In genomic region chr15:78434896-78435520, GRCm38 (mm10) we compare ENCODE assay signal across 10 mouse cellular contexts. TPM values are rescaled to one million over a fixed set of nuclear protein-coding genes. Genes with fewer than 3 reads are reported as not detected.
DNase-seq lines count a peak whose midpoint lies in the region; ATAC-seq and TF ChIP-seq lines count a peak whose summit lies in the region.
"Had no signal": no experiment of that assay in that cellular context is flagged by ENCODE, and none has a peak within 500 bp of the region (broad histone marks: within the 10 kb centered on the region; RNA-seq: fewer than 3 reads in every experiment).

No protein-coding gene starts in this region.

- TF ChIP-seq CTCF in forebrain, postnatal 0 days (IDR thresholded peaks at IDR 0.05; ENCODE audit: low read depth) = peak; percentile 81
- peak; percentile 78 for TF ChIP-seq CTCF in lung, postnatal 0 days (IDR thresholded peaks at IDR 0.05)

- H3K4me3 ChIP-seq in forebrain, postnatal 0 days (ENCODE audit: low read depth, low read length) = no peak overlapping the region
- H3K4me3 ChIP-seq in forebrain, embryonic 15.5 days = no peak overlapping the region
- no peak overlapping the region for H3K4me3 ChIP-seq in midbrain, embryonic 11.5 days (ENCODE audit: low read depth, low read length)
- H3K4me3 ChIP-seq in midbrain, embryonic 16.5 days (ENCODE audit: low read depth, low read length) = no peak overlapping the region
- H3K4me3 ChIP-seq in lung, postnatal 0 days (ENCODE audit: low read depth, low read length) = no peak overlapping the region

- H3K27me3 ChIP-seq in forebrain, postnatal 0 days (ENCODE audit: insufficient read depth, low read length) = no peaks in the 10 kb centered on the region
- no peaks in the 10 kb centered on the region for H3K27me3 ChIP-seq in forebrain, embryonic 15.5 days
- no peaks in the 10 kb centered on the region for H3K27me3 ChIP-seq in midbrain, embryonic 11.5 days (ENCODE audit: control insufficient read depth, insufficient read depth, low read length)
- H3K27me3 ChIP-seq in midbrain, embryonic 16.5 days (ENCODE audit: control insufficient read depth, insufficient read depth, low read depth, low read length) = no peaks in the 10 kb centered on the region
- H3K27me3 ChIP-seq in lung, postnatal 0 days (replicated peaks; ENCODE audit: insufficient read depth, low read length) = no peaks in the 10 kb centered on the region

- ATAC-seq in forebrain, postnatal 0 days = peak; percentile 10; the same call in 1 of the 2 replicates
- ATAC-seq in forebrain, embryonic 15.5 days (replicated peaks) = no peak
- ATAC-seq in midbrain, embryonic 11.5 days (ENCODE audit: low FRiP score) = no peak; the same call in 1 of the 2 replicates
- ATAC-seq in midbrain, embryonic 16.5 days = no peak
- no peak for ATAC-seq in lung, postnatal 0 days
- no peak for ATAC-seq in activated CD4-positive, CD25-positive, alpha-beta regulatory T cell, adult 4 months

- no peak overlapping the region for H3K27ac ChIP-seq in forebrain, postnatal 0 days (ENCODE audit: low read depth, low read length)
- H3K27ac ChIP-seq in forebrain, embryonic 15.5 days (replicated peaks) = no peak overlapping the region
- no peak overlapping the region; the same call in 1 of the 2 replicates for H3K27ac ChIP-seq in midbrain, embryonic 11.5 days (ENCODE audit: low read depth, low read length)
- H3K27ac ChIP-seq in midbrain, embryonic 16.5 days (ENCODE audit: low read length) = no peak overlapping the region
- H3K27ac ChIP-seq in lung, postnatal 0 days (ENCODE audit: low read length) = no peak overlapping the region

- peak; percentile 68 for DNase-seq in forebrain, postnatal 0 days
- peak; percentile 93 for DNase-seq in midbrain, embryonic 11.5 days (ENCODE audit: low spot score, missing footprints)
- peak; percentile 83 for DNase-seq in embryo, embryonic 10 days (ENCODE audit: low spot score)
- DNase-seq in lung, postnatal 0 days (ENCODE audit: low spot score) = peak; percentile 40
- peak; percentile 28 to 41 for DNase-seq in thymus, postnatal 36 days

- H3K9me3 ChIP-seq in forebrain, postnatal 0 days (ENCODE audit: low read length) = no peaks in the 10 kb centered on the region
- no peaks in the 10 kb centered on the region for H3K9me3 ChIP-seq in forebrain, embryonic 15.5 days
- no peaks in the 10 kb centered on the region for H3K9me3 ChIP-seq in midbrain, embryonic 11.5 days (ENCODE audit: control insufficient read depth, low read length)
- H3K9me3 ChIP-seq in midbrain, embryonic 16.5 days (replicated peaks; ENCODE audit: control insufficient read depth, low read length, poor library complexity, severe bottlenecking) = no peaks in the 10 kb centered on the region
- H3K9me3 ChIP-seq in lung, postnatal 0 days (ENCODE audit: low read length) = no peaks in the 10 kb centered on the region

- H3K9ac ChIP-seq in forebrain, postnatal 0 days = no peak overlapping the region
- H3K9ac ChIP-seq in forebrain, embryonic 15.5 days (replicated peaks) = no peak overlapping the region
- H3K9ac ChIP-seq in midbrain, embryonic 11.5 days (ENCODE audit: low read length) = no peak overlapping the region
- H3K9ac ChIP-seq in midbrain, embryonic 16.5 days (ENCODE audit: low read depth, low read length) = no peak overlapping the region
- no peak overlapping the region for H3K9ac ChIP-seq in lung, postnatal 0 days (replicated peaks; ENCODE audit: low read depth)

- 30% methylated on average over 6 of the region's 6 CpGs for WGBS in forebrain, postnatal 0 days
- 28% methylated on average over 6 of the region's 6 CpGs for WGBS in forebrain, embryonic 15.5 days
- 30% methylated on average over 6 of the region's 6 CpGs for WGBS in midbrain, embryonic 11.5 days
- 29% methylated on average over 6 of the region's 6 CpGs for WGBS in midbrain, embryonic 16.5 days
- WGBS in lung, postnatal 0 days = 37% methylated on average over 6 of the region's 6 CpGs

- H3K4me2 ChIP-seq in forebrain, postnatal 0 days (ENCODE audit: low read depth) = no peak overlapping the region
- no peak overlapping the region for H3K4me2 ChIP-seq in forebrain, embryonic 15.5 days (replicated peaks)
- no peak overlapping the region for H3K4me2 ChIP-seq in midbrain, embryonic 11.5 days
- no peak overlapping the region for H3K4me2 ChIP-seq in midbrain, embryonic 16.5 days (ENCODE audit: low read length)
- H3K4me2 ChIP-seq in lung, postnatal 0 days (replicated peaks; ENCODE audit: low read depth, low read length) = no peak overlapping the region

- H3K36me3 ChIP-seq in forebrain, postnatal 0 days (ENCODE audit: insufficient read depth) = peaks cover 37% of the 10 kb centered on the region
- H3K36me3 ChIP-seq in forebrain, embryonic 15.5 days = peaks cover 15% of the 10 kb centered on the region
- peaks cover 7% of the 10 kb centered on the region for H3K36me3 ChIP-seq in midbrain, embryonic 11.5 days (ENCODE audit: control insufficient read depth, insufficient read depth, low read length)
- H3K36me3 ChIP-seq in midbrain, embryonic 16.5 days (ENCODE audit: control insufficient read depth, insufficient read depth, low read length) = peaks cover 19% of the 10 kb centered on the region
- H3K36me3 ChIP-seq in lung, postnatal 0 days (ENCODE audit: insufficient read depth, low read length) = peaks cover 3% of the 10 kb centered on the region; the same call in 1 of the 2 replicates

- H3K4me1 ChIP-seq in forebrain, postnatal 0 days (ENCODE audit: insufficient read depth) = peaks cover 14% of the 10 kb centered on the region; the same call in 1 of the 2 replicates
- peaks cover 24% of the 10 kb centered on the region for H3K4me1 ChIP-seq in forebrain, embryonic 15.5 days
- H3K4me1 ChIP-seq in midbrain, embryonic 11.5 days (ENCODE audit: control insufficient read depth, insufficient read depth, low read length) = peaks cover 37% of the 10 kb centered on the region
- peaks cover 16% of the 10 kb centered on the region for H3K4me1 ChIP-seq in midbrain, embryonic 16.5 days (ENCODE audit: control insufficient read depth, insufficient read depth, low read length)
- no peaks in the 10 kb centered on the region; the same call in 1 of the 2 replicates for H3K4me1 ChIP-seq in lung, postnatal 0 days (ENCODE audit: insufficient read depth, low read depth, low read length)

- no peak for TF ChIP-seq EP300 in lung, postnatal 0 days (IDR thresholded peaks at IDR 0.05)

RNA-seq across cellular contexts. Expression of gene Kctd17, which starts 6.6 kb away (rescaled TPM):
- total RNA-seq in forebrain, postnatal 0 days (2014; rRNA removed) = 148 and 153 TPM in 2 replicates
- 146 and 152 TPM in 2 replicates for polyA plus RNA-seq in forebrain, postnatal 0 days (2015; fragmentation: Nextera tagmentation; extraction: Ambion mirVana)
- polyA plus RNA-seq in forebrain, embryonic 15.5 days (2015; fragmentation: Nextera tagmentation; extraction: Ambion mirVana) = 123 and 132 TPM in 2 replicates
- polyA plus RNA-seq in midbrain, embryonic 11.5 days (2014; fragmentation: Nextera tagmentation; extraction: Ambion mirVana) = 59.1 and 60.5 TPM in 2 replicates
- polyA plus RNA-seq in midbrain, embryonic 16.5 days (2015; fragmentation: Nextera tagmentation; extraction: Ambion mirVana) = 152 and 156 TPM in 2 replicates
- polyA plus RNA-seq in lung, postnatal 0 days (2015; fragmentation: Nextera tagmentation; extraction: Ambion mirVana) = 23.4 and 27.4 TPM in 2 replicates
- polyA plus RNA-seq in activated CD4-positive, CD25-positive, alpha-beta regulatory T cell, adult 4 months (2017; shearing (Covaris generic)) = 1 to 10 TPM; 9.0 to 9.7 TPM

RNA-seq across cellular contexts. Expression of gene Mpst, which starts 28.8 kb away (rescaled TPM):
- total RNA-seq in forebrain, postnatal 0 days (2014; rRNA removed) = 85.9 and 92.5 TPM in 2 replicates
- polyA plus RNA-seq in forebrain, postnatal 0 days (2015; fragmentation: Nextera tagmentation; extraction: Ambion mirVana) = 3.3 and 3.5 TPM in 2 replicates
- polyA plus RNA-seq in forebrain, embryonic 15.5 days (2015; fragmentation: Nextera tagmentation; extraction: Ambion mirVana) = 4.1 and 5.3 TPM in 2 replicates
- polyA plus RNA-seq in midbrain, embryonic 11.5 days (2014; fragmentation: Nextera tagmentation; extraction: Ambion mirVana) = 2.0 and 2.3 TPM in 2 replicates
- 3.6 and 4.3 TPM in 2 replicates for polyA plus RNA-seq in midbrain, embryonic 16.5 days (2015; fragmentation: Nextera tagmentation; extraction: Ambion mirVana)
- 4.1 TPM in 2 replicates for polyA plus RNA-seq in lung, postnatal 0 days (2015; fragmentation: Nextera tagmentation; extraction: Ambion mirVana)
- polyA plus RNA-seq in activated CD4-positive, CD25-positive, alpha-beta regulatory T cell, adult 4 months (2017; shearing (Covaris generic)) = 1 to 10 TPM; 1.8 to 6.5 TPM

RNA-seq across cellular contexts. Expression of gene Tst, which starts 29.3 kb away (rescaled TPM):
- total RNA-seq in forebrain, postnatal 0 days (2014; rRNA removed) = 36.6 and 37.7 TPM in 2 replicates
- polyA plus RNA-seq in forebrain, postnatal 0 days (2015; fragmentation: Nextera tagmentation; extraction: Ambion mirVana) = 37.3 and 40.1 TPM in 2 replicates
- 23.7 and 24.6 TPM in 2 replicates for polyA plus RNA-seq in forebrain, embryonic 15.5 days (2015; fragmentation: Nextera tagmentation; extraction: Ambion mirVana)
- 6.1 and 8.3 TPM in 2 replicates for polyA plus RNA-seq in midbrain, embryonic 11.5 days (2014; fragmentation: Nextera tagmentation; extraction: Ambion mirVana)
- polyA plus RNA-seq in midbrain, embryonic 16.5 days (2015; fragmentation: Nextera tagmentation; extraction: Ambion mirVana) = 15.3 and 22.8 TPM in 2 replicates
- polyA plus RNA-seq in lung, postnatal 0 days (2015; fragmentation: Nextera tagmentation; extraction: Ambion mirVana) = 160 and 171 TPM in 2 replicates
- polyA plus RNA-seq in activated CD4-positive, CD25-positive, alpha-beta regulatory T cell, adult 4 months (2017; shearing (Covaris generic)) = 1 to 10 TPM; 4.0 to 4.6 TPM

RNA-seq across cellular contexts. Expression of gene Tmprss6, which starts 33.4 kb away (rescaled TPM):
- total RNA-seq in forebrain, postnatal 0 days (2014; rRNA removed) = 0.19 TPM in 1 of 2 replicates, not detected in the other
- polyA plus RNA-seq in forebrain, postnatal 0 days (2015; fragmentation: Nextera tagmentation; extraction: Ambion mirVana) = 0.07 and 0.08 TPM in 2 replicates
- polyA plus RNA-seq in forebrain, embryonic 15.5 days (2015; fragmentation: Nextera tagmentation; extraction: Ambion mirVana) = 0.11 and 0.34 TPM in 2 replicates
- polyA plus RNA-seq in midbrain, embryonic 11.5 days (2014; fragmentation: Nextera tagmentation; extraction: Ambion mirVana) = 0.07 and 0.34 TPM in 2 replicates
- polyA plus RNA-seq in midbrain, embryonic 16.5 days (2015; fragmentation: Nextera tagmentation; extraction: Ambion mirVana) = 0.09 and 0.31 TPM in 2 replicates
- 0.20 and 0.23 TPM in 2 replicates for polyA plus RNA-seq in lung, postnatal 0 days (2015; fragmentation: Nextera tagmentation; extraction: Ambion mirVana)
- not detected for polyA plus RNA-seq in activated CD4-positive, CD25-positive, alpha-beta regulatory T cell, adult 4 months (2017; shearing (Covaris generic))
- total RNA-seq: heart, adult 18-20 months had no signal

RNA-seq across cellular contexts. Expression of gene Tex33, which starts 39.3 kb away (rescaled TPM):
- total RNA-seq in forebrain, postnatal 0 days (2014; rRNA removed) = not detected in 2 replicates
- polyA plus RNA-seq in forebrain, postnatal 0 days (2015; fragmentation: Nextera tagmentation; extraction: Ambion mirVana) = not detected in 2 replicates
- not detected in 2 replicates for polyA plus RNA-seq in forebrain, embryonic 15.5 days (2015; fragmentation: Nextera tagmentation; extraction: Ambion mirVana)
- not detected in 2 replicates for polyA plus RNA-seq in midbrain, embryonic 11.5 days (2014; fragmentation: Nextera tagmentation; extraction: Ambion mirVana)
- polyA plus RNA-seq in midbrain, embryonic 16.5 days (2015; fragmentation: Nextera tagmentation; extraction: Ambion mirVana) = not detected in 2 replicates
- polyA plus RNA-seq in lung, postnatal 0 days (2015; fragmentation: Nextera tagmentation; extraction: Ambion mirVana) = not detected in 2 replicates
- polyA plus RNA-seq in activated CD4-positive, CD25-positive, alpha-beta regulatory T cell, adult 4 months (2017; shearing (Covaris generic)) = not detected
- total RNA-seq: heart, adult 18-20 months had no signal
- polyA plus RNA-seq: lung, embryonic 16.5 days had no signal

Comparison
In these comparisons a context has a peak if more than half of its experiments do, and no peak if none do; other contexts are left out.
1. DNase-seq: peak in every context shown above with its lines; median percentile 93 in midbrain, embryonic 11.5 days; 83 in embryo, embryonic 10 days; 68 in forebrain, postnatal 0 days; 40 in lung, postnatal 0 days; 34 in thymus, postnatal 36 days.